Mouse (Mus musculus) myocyte (in vitro differentiated cells): ENCODE measurements around the gene Moxd1.

Experiments used
- REST ChIP-seq: IDR thresholded peaks from one replicate; pipeline ENCODE4 v1.6.1; 2011; ENCODE audit warnings: mild to moderate bottlenecking, control low read depth, moderate library complexity; ENCODE audit not compliant: insufficient read depth, insufficient read length
- SRF ChIP-seq: IDR thresholded peaks from one replicate; pipeline ENCODE4 v1.6.1; 2011; ENCODE audit warnings: low read depth; ENCODE audit not compliant: control insufficient read depth, insufficient read length

DNA sequence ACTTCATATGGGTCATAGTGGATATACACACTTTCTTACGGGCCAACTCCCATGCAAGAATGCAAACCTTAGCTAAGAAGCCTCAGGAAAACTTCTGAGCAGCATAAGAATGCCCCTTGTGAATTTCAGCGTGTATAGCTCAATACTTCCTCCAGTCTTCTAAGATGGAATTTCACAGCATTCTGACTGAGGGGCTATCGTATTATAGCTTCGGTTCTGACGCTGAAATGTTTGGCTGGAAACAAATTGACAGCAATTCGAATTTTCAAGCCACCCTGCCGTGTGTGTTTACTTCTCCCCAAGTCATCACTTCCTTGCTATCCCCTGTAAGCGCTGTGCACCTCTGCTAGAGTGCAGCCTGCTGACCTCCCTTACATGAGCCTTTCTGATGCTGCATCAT lies 1.3 kb downstream of the Moxd1 start:
- no peak for TF ChIP-seq SRF
- no peak for TF ChIP-seq REST
